Mouse (Mus musculus): Measurements from ENCODE around the gene Platr17.
"Not testable (repeated sequence)": the region's sequence is repeated elsewhere in the genome, so short reads cannot be mapped to it uniquely, and the experiment has no call there.

Platr17 gene

DNA sequence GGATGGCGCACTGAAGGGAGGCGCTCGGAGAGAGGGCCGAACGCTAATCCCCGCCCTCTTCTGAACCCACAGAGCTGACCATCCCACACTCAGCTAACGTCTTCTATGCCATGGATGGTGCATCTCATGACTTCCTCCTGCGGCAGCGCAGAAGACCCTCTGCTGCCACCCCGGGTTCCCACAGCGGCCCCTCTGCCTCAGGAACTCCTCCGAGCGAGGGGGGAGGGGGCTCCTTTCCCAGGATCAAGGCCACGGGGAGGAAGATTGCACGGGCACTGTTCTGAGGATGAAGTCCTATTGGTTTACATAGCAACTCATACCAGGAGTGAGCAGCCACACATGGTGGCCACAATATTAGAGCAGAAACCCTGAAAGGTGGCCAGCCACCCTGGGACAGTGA, 32.1 kb downstream of the Platr17 start:
- peaks cover 12% of the 10 kb centered on the region for H3K36me3 ChIP-seq (ENCODE audit: control insufficient read depth, insufficient read depth, low read length, poor library complexity, severe bottlenecking)

GRCm38 (mm10) chr17:33938783-33939182, 33.8 kb downstream of the Platr17 start:
- no peaks in the 10 kb centered on the region for H3K27me3 ChIP-seq (ENCODE audit: control insufficient read depth, insufficient read depth, low read length, poor library complexity, severe bottlenecking)
- no peak for DNase-seq (ENCODE audit: low read depth, low spot score)
- peaks cover 14% of the 10 kb centered on the region for H3K36me3 ChIP-seq (ENCODE audit: control insufficient read depth, insufficient read depth, low read length, poor library complexity, severe bottlenecking)

More for the DNA sequence above, 32.1 kb downstream of the Platr17 start:
- DNase-seq (ENCODE audit: low read depth, low spot score): no peak
- H3K27me3 ChIP-seq (ENCODE audit: control insufficient read depth, insufficient read depth, low read length, poor library complexity, severe bottlenecking): no peaks in the 10 kb centered on the region

DNA sequence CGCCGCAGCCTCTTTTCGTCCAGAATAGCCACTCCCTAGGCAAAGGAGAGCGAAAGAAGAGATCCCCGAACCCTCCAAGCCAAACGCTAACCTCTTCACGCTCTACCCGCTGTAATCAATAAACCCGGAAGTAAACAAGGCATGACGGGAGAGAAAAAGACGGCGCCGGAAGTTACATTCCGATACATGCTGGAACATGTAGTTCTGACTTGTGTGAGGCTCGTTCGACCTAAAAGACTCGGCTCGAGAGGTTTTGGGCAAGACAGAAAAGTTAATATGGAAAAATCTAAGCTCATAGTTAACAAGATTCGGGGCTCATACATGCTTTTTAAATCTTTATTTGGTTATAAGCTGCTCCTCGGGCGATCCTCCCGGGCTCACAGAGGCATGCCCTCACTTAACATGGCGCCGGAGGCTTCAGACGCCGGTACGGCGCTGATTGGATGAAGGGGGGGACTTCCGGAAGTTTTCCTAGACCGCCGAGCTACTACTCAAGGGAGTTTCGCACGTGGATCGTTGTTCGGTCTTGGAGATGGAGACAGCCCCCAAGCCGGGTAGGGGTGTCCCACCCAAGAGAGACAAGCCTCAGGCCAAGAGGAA, 35.4 kb downstream of the Platr17 start, which contains the start of the genes Pfdn6 and Wdr46:
Gene Pfdn6, minus strand, starts transcription at position 138 of the 600 bp plus-strand sequence.
Gene Wdr46, plus strand, starts transcription at position 455 of the 600 bp plus-strand sequence.
- H3K36me3 ChIP-seq (ENCODE audit: control insufficient read depth, insufficient read depth, low read length, poor library complexity, severe bottlenecking): peaks cover 13% of the 10 kb centered on the region
- no peaks in the 10 kb centered on the region for H3K27me3 ChIP-seq (ENCODE audit: control insufficient read depth, insufficient read depth, low read length, poor library complexity, severe bottlenecking)
- peak; percentile 90 for DNase-seq (ENCODE audit: low read depth, low spot score)

GRCm38 (mm10) chr17:33940981-33941380, 36.0 kb downstream of the Platr17 start:
- Histone ChIP-seq H3K27me3 (ENCODE audit: control insufficient read depth, insufficient read depth, low read length, poor library complexity, severe bottlenecking) (no peaks in the 10 kb centered on the region), H3K36me3 (ENCODE audit: control insufficient read depth, insufficient read depth, low read length, poor library complexity, severe bottlenecking) (peaks cover 8% of the 10 kb centered on the region)
- no peak for DNase-seq (ENCODE audit: low read depth, low spot score)

DNA sequence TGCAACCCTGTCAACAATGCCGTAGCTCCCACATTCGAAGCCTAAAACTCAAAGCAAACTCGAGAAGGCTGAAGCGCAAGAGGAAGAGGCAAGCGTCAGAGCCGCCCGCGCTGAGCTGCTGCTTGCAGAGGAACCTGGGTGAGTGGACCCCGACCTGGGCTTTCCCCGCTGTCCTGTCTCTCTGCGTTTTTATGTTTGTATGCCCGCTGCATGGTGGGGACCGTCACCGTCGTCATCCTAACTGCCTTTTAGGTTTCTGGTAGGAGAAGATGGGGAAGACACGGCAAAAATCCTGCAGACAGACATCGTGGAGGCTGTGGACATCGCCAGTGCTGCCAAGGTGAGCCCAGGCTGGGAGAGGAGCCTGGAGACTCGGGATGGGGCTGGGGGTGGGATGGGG, 36.4 kb downstream of the Platr17 start:
- H3K27me3 ChIP-seq (ENCODE audit: control insufficient read depth, insufficient read depth, low read length, poor library complexity, severe bottlenecking): no peaks in the 10 kb centered on the region
- no peak for DNase-seq (ENCODE audit: low read depth, low spot score)
- H3K36me3 ChIP-seq (ENCODE audit: control insufficient read depth, insufficient read depth, low read length, poor library complexity, severe bottlenecking): peaks cover 7% of the 10 kb centered on the region

GRCm38 (mm10) chr17:33943454-33943853, 38.5 kb downstream of the Platr17 start:
- Histone ChIP-seq H3K36me3 (ENCODE audit: control insufficient read depth, insufficient read depth, low read length, poor library complexity, severe bottlenecking) (peaks cover 2% of the 10 kb centered on the region), H3K27me3 (ENCODE audit: control insufficient read depth, insufficient read depth, low read length, poor library complexity, severe bottlenecking) (no peaks in the 10 kb centered on the region)
- no peak for DNase-seq (ENCODE audit: low read depth, low spot score)

GRCm38 (mm10) chr17:33947430-33948089, 42.6 kb downstream of the Platr17 start:
- peaks cover 6% of the 10 kb centered on the region for H3K36me3 ChIP-seq (ENCODE audit: control insufficient read depth, insufficient read depth, low read length, poor library complexity, severe bottlenecking)
- H3K27me3 ChIP-seq (ENCODE audit: control insufficient read depth, insufficient read depth, low read length, poor library complexity, severe bottlenecking): no peaks in the 10 kb centered on the region
- no peak for DNase-seq (ENCODE audit: low read depth, low spot score)

- peaks cover 6% of the 10 kb centered on the region for H3K36me3 ChIP-seq (ENCODE audit: control insufficient read depth, insufficient read depth, low read length, poor library complexity, severe bottlenecking)
- no peak for DNase-seq (ENCODE audit: low read depth, low spot score)
- no peaks in the 10 kb centered on the region for H3K27me3 ChIP-seq (ENCODE audit: control insufficient read depth, insufficient read depth, low read length, poor library complexity, severe bottlenecking)
Measured at GRCm38 (mm10) chr17:33948090-33948904, 43.4 kb downstream of the Platr17 start.

- H3K36me3 ChIP-seq (ENCODE audit: control insufficient read depth, insufficient read depth, low read length, poor library complexity, severe bottlenecking): peaks cover 6% of the 10 kb centered on the region; the same call in 1 of the 2 replicates
- H3K27me3 ChIP-seq (ENCODE audit: control insufficient read depth, insufficient read depth, low read length, poor library complexity, severe bottlenecking): no peaks in the 10 kb centered on the region
- no peak for DNase-seq (ENCODE audit: low read depth, low spot score)
Measured at GRCm38 (mm10) chr17:33948905-33949537, 44.1 kb downstream of the Platr17 start.

DNA sequence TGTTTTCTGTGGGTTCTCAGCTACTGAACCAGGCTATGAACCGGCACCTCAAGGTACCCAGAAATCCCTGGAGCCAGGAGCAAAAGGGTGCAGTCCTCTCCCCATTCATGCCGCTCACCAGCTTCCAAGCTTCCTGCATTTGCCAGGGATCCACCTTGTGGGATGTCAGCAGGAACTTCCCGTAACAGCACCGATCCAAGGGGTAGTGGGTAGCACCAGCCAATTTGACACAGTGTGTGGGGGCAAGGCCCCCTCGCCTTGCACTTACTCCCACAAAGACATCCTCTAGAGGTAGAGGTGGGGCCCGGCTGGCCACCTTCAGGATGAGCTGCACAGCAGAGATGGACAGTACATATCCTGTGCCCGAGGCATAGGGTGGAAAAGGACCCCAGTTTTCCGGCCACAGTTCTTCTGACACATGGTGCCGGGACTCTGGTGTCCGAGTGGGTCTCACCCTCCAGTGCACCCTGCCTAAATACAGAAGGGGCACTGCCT, 45.2 kb downstream of the Platr17 start:
- DNase-seq (ENCODE audit: low read depth, low spot score): no peak
- Histone ChIP-seq H3K27me3 (ENCODE audit: control insufficient read depth, insufficient read depth, low read length, poor library complexity, severe bottlenecking) (no peaks in the 10 kb centered on the region), H3K36me3 (ENCODE audit: control insufficient read depth, insufficient read depth, low read length, poor library complexity, severe bottlenecking) (peaks cover 6% of the 10 kb centered on the region; the same call in 1 of the 2 replicates)

GRCm38 (mm10) chr17:33951021-33951946, 46.3 kb downstream of the Platr17 start, which contains the start of gene B3galt4:
Gene B3galt4, minus strand, starts transcription at chr17:33951488.
- DNase-seq (ENCODE audit: low read depth, low spot score): peak; percentile 76

DNA sequence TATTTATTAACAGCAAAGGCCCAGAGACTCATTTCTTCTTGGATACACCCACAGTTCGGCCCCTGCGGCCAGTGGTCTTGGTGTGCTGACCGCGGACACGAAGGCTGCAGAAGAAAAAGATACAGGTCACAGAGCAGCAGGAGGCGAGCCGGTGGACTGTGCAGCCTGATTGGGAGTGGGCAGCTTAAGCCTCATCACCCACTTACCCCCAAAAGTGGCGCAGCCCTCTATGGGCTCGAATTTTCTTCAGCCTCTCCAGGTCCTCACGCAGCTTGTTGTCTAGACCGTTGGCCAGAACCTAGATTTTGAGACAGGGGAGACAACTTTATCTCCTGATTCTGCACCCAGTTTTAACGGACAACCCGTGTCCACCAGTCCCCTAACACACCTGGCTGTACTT, 47.1 kb downstream of the Platr17 start:
- DNase-seq (ENCODE audit: low read depth, low spot score): not testable (repeated sequence)

More at GRCm38 (mm10) chr17:33951021-33951946, 46.3 kb downstream of the Platr17 start, which contains the start of gene B3galt4:
- Histone ChIP-seq H3K36me3 (ENCODE audit: control insufficient read depth, insufficient read depth, low read length, poor library complexity, severe bottlenecking) (peaks cover 6% of the 10 kb centered on the region; the same call in 1 of the 2 replicates), H3K27me3 (ENCODE audit: control insufficient read depth, insufficient read depth, low read length, poor library complexity, severe bottlenecking) (no peaks in the 10 kb centered on the region)

DNA sequence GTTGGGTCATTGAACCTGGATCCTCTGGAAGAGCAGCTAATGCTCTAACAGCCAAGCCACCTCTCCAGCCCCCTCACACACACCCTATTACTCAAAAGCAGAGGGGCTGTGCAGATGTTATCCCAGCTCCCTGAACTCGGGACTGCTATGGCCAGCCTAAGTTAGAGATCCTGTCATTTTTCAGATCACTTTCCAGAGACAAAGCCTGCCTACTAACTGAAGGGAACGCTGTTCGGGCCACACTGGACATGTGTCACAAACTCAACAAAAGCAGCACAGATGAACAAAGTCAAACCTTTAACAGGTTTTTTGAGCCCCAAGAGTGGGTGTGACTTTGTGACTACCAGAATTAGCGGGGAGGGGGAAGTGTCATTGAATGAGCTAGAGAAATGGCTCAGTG, 47.9 kb downstream of the Platr17 start:
- H3K27me3 ChIP-seq (ENCODE audit: control insufficient read depth, insufficient read depth, low read length, poor library complexity, severe bottlenecking): no peaks in the 10 kb centered on the region
- no peak for DNase-seq (ENCODE audit: low read depth, low spot score)
- peaks cover 7% of the 10 kb centered on the region for H3K36me3 ChIP-seq (ENCODE audit: control insufficient read depth, insufficient read depth, low read length, poor library complexity, severe bottlenecking)

More for the DNA sequence above, 47.1 kb downstream of the Platr17 start:
- H3K36me3 ChIP-seq (ENCODE audit: control insufficient read depth, insufficient read depth, low read length, poor library complexity, severe bottlenecking); H3K27me3 ChIP-seq (ENCODE audit: control insufficient read depth, insufficient read depth, low read length, poor library complexity, severe bottlenecking): not testable (repeated sequence)
